Mouse (Mus musculus) thymus, postnatal 4 days (tissue): ENCODE measurements around the gene Mypn.

Source experiments
- DNase-seq: peaks from one replicate; pipeline ENCODE4 v3.0.0; 2021

Gene Mypn

DNA sequence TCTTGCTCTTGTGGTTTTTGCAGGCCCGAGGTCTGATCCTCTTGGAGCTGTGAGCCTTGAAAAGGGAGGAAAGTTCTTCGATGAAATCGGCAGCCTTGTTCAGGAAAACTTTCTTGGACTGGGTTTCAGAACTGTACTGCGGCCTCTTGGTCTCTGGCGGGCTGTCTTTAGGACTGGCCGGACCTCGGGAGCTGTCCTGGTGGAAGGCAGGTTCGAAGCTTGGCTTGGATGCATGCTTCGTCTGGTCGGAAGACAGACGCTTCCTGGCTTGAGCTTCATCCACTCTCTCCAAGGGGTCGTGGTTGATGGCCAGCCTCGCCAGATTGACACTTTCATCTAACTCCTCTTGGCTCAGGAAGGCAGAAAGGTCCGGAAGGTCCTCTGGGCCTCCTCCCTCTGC, 11.0 kb downstream of the Mypn start:
- DNase-seq: no peak

DNA sequence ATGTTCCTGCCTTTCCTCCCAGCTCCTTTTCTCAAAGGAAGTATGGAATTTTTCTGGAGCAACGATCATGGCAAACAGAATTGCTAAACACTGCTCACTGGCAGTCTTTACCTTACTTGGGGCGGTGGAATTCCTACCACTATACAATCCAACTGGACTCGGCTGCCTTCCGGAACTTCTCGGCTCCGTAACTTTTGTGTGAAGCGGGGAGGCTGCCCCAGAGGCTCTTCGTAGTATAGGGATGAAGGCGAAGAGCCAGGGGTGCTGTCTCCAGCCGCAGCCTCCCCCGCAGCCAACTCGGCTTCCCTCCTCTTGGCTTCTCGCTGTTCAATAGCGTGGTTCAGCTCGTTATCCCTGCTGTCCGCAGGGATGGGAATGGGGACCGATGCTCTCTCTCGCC, 11.5 kb downstream of the Mypn start:
- no peak for DNase-seq

DNA sequence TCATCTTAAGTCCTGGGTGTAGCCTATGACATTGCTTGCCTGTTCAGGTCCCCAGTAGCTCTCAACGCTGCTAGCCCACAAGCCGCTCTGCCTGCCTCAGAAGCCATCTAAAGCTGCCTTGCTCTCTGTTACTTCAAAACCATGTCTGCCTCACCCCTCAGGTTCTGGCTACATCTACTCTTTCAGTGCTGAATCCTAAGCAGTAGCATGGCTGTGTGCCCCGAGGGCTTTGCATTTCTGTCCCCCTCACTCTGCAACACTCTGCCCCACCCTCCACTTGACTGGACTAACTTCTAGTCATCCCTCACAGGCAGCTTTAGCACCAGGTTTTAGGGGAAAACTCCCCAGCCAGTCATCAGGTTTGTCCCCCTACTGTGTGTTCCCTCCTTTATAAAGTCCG, 19.3 kb downstream of the Mypn start:
- DNase-seq: no peak

DNA sequence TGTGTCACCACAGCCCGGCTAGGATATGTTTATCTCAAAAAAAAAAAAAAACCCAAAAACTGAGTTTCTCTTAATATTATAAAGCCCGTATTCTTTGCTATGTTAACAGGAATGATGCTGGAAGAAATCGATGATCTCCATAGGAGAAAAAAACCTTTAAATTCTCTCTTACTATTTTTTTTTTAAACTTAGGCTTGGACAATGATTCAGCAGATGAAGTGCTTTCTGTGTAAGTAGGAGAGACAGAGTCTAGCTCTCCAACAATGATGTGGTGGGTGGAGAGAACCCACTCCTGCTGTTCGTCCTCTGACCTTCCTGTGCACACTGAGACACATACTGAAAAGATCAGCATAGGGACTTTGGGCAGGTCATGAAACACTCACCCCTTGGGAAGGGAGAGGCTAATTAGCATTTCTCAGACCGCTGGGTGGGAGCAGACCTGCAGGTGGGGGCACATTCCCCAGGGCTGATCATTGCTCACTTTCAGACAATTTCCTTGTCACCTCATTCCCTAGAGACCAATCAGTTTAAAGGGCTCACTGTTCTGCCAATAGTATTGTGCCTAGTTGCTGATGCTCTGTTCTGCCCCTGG, 21.5 kb downstream of the Mypn start:
- DNase-seq: no peak

DNA sequence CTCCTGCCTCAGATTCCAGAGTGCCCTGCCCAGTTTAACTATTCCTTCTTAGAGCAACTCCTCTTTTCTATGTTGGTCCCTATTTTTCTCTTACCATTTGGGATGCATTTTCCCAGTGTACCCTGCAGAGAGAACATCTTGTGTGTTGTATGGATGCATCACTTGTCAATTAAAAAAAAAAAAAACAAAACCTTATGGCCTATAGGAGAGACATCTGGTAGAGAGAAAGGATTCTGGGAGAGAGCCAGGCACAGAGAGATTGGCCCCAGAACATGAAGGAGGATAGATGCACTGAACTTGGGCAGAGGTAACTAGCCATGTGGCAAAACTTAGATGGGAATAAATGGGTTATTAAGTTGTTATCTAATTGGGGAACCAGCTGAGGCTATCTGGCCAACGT, 22.6 kb downstream of the Mypn start:
- DNase-seq: no peak

DNA sequence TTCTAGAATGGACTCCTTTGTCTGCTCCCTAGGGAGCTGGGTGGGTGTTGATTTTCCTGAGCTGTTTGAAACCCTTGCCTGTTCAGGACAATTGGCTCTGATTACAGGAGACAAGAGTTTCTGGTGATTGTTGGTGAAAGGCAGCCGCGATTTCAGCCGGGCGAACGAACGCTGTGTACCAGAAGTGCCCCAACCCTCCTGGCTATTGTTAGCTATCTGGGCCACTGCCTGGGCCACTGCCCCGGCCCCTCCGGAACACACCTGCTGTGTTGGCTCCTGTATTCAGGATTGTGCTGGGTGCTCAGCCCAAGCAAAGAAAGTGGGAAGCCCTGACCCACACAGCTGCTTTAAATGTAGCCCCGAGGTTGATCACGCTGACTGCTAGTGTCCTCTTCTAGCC, 24.2 kb downstream of the Mypn start:
- DNase-seq: no peak

DNA sequence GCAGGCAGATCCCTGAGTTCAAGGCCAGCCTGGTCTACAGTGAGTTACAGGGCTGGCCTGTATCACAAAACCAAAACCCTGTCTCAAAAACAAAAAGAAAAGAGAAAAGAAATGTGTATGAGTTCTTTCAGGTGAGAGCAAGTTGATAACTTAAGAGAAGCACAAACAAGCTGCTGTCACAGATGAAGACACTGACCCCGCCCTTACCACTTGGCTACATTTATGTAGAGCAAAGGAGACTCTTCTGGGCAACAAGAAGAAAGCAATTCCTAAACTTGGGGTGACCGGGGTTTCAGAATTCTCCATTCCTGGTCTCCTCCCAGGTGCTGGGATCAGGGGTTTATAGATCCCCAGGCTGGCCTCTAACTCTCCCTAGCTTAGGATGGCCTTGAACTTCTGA, 25.4 kb downstream of the Mypn start:
- no peak for DNase-seq

DNA sequence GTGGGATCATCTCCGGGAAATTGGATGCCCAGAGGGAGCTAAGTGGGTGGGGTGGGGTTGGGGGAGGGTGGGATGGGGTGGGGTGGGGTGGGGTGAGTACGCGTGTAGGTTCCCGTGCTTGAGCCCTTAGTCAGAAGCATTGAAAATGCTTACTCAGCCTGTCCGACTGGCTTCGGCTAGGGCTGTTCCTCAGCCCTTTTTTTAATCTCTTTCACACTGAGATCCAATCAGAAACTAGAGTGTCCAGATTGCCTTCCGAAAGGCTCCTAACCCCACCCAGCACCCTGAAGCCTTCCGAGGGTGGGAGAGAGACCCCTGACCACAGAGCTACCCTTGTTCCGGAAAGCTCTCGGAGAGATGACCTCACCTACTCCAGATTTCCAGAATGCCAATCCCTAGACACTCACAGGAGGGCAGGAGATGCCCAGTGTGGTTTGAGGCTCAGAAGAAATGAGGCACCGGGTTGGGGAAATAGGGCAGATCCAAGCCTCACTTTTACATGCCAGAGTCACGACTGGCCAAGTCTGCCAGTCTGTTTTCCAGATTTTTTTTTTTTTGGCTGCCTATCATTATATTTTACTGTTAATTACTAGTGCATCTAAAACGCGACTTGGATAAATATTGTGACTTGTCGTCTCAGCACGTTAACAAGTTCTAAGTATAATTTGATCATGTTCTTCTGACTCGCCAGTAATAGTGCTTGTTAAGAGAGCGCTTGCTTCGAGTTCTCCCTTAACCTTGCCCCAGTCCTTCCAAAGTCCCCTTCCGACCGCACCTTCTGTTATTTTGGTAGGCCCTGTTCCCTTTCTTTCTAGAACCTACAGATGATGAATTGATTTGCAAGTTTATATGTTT, 26.2 kb downstream of the Mypn start:
- DNase-seq: no peak

DNA sequence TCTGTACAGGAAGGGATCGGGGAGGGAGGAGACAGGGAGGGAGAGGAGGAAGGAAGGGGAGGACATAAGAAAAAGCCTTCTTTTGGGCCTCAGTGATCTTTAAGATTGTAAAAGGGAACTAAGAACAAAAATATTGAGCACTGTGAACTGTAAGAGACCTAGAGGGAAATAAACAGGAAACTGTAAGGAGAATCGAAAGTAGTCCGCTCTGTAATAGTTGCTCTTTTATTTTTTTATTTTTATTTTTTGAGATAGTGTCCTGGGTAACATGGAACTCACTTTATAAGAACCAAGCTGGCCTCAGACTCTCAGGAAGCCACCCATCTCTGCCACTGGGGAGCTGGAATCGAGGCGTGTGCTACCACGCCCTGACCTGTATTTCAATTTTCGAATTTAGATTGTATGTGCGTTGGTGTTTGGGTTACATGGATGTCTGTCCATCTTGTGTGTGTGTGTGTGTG, 27.3 kb downstream of the Mypn start:
- DNase-seq: no peak

DNA sequence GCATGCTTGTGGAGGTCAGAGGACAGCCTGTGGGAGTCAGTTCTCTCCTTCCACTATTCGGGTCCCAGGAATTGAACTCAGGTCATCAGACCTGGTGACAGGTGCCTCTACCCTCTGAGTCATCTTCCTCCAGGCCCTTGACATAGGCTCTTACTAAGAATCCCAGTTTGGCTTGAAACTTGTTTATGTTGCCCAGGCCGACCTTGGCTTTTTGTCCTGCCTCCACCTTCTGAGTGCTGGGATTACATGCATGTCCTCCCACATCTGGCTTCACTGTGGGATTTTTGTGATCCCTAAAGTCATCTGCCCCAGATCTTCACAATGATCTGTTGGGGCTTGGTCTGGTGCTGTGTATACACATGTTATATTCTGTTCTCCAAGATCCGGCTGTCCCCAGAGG, 31.7 kb downstream of the Mypn start:
- DNase-seq: no peak

DNA sequence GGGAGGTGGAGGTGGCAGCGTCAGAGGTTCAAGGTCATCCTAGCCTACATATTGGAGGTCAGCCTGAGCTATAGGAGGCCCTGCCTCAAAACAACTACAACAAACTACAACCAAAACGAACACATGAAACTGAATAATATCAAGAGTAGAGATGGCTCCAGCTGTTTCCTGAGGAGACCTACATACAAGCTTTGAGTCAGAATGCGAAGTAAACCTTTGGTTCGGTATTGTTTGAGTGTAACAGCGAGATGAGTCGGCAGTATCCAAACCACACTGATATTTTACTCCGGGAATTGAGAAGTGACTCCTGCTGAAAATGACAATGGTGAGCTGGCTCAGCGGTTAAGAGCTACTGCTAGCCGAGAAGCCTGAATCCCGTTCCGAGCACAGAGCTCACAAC, 34.2 kb downstream of the Mypn start:
- DNase-seq: no peak

DNA sequence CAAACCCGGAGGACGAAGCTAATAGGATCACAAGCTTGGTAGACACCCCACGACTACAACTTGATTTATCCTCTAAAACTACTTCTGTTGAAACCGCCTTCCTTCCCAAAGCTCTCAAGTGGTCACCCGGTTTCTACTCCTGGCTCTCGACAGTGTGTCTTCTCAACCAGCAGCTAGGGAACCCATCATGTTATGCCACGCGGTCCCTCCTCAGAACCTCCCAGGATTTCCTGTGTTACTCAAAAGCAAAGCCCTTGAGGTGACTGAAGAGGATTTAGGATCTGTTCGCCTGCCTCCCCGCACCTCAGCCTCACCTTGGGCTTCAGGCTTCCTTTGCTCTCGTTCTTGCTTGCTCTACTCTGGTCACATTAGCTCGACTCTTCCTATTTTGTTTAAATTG, 35.6 kb downstream of the Mypn start:
- DNase-seq: no peak

DNA sequence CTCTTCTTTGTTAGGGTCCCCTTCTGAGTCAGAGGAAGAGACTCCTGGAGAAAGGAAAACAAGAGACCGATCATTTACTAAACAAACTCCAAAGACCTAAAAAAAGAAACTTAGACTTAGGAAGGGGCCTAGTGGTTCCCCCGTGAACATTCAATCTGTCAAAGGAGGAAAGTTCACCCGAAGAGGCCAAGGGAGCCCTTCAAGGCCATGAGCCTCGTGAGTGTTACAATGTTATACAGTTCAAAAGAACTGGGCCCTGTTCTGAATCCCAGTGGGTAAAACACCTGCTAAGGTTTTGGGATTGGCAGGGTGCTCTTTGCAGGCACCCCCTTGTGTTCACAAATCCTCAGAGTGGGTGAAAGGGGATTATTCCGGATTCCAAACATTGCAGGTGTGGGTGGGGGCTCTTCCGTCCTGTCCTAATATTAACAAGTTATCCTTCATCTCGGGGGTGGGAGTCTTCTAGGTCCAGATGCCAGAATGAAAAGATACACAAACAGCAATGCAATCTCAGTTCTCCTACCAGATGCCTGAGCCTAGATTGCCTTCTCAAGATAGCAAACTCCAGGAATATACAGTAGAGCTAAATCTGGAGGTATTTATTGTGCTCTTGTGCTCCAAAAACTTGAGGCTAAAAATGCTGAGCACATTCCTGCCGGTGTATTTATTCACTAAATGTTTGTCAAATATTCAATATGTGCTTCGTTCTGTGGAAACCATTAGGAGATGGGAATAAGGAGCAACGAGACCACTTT, 36.3 kb downstream of the Mypn start:
- no peak for DNase-seq

DNA sequence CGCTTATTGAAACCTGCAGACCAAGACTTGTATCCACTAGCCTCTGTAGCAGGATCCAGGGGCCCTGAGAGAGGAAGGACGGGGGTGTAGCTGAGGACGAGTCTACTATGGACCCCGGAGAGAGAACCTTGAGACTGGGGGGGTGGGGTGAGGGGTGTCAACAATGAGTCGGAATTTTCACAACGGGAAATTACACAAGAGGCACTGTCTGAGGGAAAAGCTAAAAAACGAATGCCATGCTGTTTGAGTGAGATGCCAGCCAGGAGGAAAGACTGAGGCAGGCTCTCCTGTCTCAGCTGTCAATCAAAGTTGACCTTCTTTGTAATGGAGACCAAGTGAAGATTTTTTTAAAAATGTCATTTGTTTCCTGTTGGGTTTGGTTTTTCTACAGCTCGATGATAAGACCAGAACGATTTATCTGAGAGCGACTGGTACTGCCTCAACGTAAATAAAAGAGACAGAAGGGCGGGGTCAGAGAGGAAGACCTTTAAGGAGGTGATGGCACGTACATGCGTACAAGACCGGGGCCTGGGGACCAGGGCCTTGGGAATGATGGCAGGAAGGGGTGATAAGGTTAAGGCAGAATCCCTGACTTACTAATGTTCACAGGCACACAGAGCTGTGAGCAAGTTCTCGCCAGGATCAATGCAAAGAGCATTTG, 37.9 kb downstream of the Mypn start:
- no peak for DNase-seq

DNA sequence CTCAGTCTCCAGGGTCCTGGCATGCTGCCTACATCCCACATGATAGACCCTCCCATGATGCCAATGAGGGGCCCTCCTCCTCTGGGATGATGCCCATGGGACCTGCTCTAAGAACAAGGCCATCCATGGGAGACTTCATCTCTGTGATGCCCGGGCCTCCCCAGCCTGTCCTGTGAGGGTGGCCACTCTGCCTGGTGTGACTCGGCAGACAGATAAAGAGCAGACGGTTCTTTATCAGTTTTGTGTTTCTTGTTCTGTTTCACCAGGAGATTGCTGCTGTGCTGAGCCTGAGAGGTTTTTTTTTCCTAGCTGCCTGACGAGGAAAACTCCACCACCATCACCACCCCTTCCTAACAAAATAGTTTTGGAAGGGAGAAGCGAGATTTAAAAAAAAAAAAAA, 42.5 kb downstream of the Mypn start:
- no peak for DNase-seq

DNA sequence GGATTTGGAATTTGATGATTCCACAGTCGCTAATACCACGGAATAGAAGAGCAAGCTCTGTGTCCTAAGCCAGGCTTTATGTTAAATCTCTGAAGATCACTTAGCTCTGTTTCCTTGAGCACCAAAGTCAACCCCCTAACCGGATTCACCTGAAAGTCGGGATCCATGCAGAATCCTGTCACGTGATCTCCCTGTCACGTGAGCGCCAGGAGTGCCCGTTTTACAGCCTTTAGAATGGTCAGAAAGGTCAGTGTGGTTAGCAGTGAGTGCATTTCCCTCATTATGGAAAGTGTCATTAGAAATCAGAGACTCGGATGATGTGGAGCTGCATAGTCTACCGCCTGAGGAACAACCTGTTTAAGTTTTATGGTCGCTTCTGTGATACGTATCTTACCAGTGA, 43.1 kb downstream of the Mypn start:
- DNase-seq: no peak

DNA sequence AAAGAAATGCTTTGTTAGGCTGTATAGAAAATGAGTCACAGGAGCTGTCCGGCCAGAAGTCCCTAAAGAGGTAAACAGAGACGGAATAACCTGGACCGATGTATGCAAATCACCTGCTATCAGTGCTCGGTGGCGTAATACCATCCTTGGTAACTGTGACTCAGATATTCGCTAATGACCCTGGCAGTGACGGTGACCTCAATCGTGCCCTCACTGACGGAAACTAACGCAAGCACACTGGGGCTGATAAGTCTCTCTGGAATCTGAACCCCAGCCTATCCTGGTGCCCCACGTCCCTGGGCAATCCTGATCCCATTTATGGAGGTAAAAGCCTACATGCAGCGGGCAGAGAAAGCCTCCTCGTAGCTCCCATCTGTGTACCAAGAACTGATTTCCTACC, 45.6 kb downstream of the Mypn start:
- no peak for DNase-seq

DNA sequence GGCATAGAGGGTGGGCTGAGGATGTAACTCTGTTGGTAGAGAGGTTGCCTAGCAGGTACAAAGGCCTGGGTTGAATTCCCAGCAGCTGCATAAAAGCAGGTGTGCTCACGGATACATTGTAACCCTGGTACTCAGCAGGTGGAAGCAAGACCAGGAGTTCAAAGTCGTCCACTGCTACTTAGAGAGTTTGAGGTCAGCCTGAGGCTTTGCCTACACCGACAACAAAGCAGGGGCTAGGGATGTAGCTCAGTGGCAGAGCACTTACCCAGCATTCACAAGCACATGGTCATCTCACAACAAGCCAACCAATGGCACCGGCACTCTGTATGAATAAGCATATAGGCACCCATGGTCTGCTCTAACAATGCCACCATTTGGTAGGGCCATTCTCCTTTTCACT, 46.3 kb downstream of the Mypn start:
- no peak for DNase-seq

DNA sequence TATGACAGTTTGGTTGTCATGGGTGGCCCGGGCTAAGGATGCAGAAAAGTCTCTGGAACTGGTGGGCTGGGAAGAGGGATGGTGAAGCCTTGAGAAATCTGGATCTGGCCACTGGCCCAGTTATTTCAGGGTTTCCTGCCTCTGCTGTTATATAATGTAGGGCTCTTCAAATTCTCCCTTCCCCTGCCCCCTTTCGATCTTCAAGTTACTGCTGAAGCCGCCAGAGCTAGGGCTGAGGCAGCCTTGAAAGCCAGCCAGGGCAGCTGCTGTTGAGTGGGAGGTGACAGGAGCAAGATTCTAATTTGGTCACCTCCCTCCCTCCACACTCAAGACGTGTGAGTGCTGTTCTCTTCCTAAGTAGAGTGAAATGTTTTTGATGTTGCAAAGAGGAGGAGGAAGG, 46.8 kb downstream of the Mypn start:
- DNase-seq: no peak

DNA sequence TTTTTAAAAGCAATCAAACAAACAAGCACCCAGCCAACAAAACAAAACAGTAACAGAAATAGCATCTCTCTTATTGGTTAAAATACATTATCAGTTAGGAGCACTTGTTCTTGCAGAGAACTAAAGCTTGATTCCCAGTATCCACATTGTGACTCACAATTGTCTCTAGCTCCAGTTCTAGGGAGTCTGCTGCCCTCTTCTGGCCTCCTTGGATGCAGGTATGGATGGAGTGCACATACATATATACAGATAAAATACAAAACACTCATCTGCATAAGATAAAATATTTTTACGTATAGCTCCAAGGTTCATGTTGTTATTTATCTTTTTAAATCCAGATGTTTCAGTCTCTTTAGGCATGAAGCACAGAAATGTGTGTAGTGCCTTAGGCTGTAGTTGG, 47.4 kb downstream of the Mypn start:
- DNase-seq: no peak

DNA sequence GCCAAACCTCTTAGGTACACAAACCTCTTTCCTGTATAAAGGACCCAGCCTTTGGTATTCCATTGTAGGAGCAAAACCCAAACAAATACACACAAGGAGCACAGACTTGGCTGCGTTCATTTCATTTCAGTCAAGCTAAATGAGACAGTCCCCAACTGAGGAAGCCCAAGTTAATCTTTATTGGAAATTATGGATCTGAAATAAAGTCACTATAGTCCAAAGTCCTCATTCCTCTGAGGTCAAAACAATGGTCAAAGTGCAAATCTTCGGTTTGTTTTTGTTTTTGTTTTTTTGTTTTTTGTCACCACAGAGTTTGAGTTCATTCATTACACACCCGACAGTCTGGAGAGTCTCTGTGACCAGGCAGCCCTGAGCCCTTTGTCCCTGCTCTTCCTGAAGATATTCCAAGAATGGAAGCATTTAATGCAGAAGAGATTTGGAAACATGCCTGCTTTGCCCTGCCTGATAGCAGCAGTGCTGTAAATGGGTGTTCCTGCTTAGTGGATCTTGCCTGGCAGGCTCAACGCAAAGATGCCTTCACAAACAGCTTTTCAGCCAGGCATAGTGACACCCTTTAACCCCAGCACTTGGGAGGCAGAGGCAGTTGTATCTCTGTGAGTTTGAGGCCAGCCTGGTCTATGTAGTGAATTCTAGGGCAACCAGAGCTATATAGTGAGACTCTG, 47.9 kb downstream of the Mypn start:
- DNase-seq: no peak

DNA sequence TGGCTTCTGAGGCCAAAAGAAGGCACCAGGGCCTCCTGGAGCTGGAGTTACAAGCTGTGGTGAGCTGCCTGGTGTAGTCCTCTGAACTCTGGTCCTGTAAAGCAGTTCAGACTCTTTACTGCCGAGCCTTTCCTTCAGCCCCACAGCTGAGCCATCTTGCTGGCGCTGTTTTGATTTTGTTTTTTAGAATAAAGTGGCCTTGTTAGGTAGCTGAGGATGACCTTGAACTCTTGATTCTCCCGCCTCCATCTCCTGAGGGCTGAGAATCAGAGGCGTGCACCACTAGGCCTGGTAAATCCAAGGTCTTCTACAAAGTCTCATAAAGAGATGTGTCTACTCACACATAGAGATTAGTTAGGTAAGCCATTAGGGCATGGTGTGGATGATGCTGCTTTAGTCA, 49.0 kb downstream of the Mypn start:
- DNase-seq: no peak

DNA sequence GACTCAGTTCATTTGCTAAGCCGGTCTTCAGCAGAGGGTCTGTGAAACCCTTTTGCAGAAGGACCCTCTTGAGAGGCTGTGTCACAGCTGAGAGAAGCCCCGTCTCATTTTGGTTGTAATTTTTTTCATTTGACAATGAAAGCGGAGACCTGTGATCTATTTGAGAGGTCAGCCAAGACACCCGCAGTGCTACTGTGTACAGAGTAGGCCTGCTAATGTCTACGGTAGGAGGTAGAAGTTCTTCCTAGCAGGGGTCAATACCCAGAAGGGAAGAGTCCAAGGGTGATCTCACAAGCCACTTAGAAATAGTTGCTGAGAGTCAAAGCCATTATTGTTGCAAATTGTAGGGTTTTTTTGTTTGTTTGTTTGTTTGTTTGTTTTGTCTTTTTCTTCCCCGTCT, 49.5 kb downstream of the Mypn start:
- no peak for DNase-seq
